Mouse (Mus musculus): Measurements from ENCODE around the gene Ppfibp1.

Gene Ppfibp1

GRCm38 (mm10) chr6:146917396-146917795 is 29.1 kb downstream of the Ppfibp1 start:
- no peak for DNase-seq

DNA sequence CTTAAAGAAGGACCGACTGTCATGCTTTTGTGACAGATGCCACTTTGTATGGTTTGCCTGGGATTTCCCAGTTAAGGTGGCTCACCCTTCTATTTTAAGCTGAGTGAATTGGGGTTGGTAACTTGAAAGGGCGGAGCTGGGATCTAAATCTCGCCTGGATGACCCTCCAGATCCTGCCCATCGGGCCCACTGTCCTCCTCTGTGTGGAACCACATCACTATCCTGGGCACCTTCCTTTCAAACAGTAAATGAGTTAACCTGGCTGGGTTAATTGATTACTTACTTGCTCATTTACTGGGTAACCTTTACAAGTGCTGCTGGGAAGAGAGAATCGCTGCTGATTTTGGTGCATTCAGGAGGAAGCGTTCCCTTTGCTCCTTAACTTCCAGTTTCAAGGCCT is 30.1 kb downstream of the Ppfibp1 start:
- peak in 1 of 2 experiments; percentile 64 for DNase-seq

- DNase-seq, result no peak
Measured at GRCm38 (mm10) chr6:146926415-146926980, 38.2 kb downstream of the Ppfibp1 start.

- DNase-seq, result no peak
Measured at GRCm38 (mm10) chr6:146928108-146928507, 39.8 kb downstream of the Ppfibp1 start.

DNA sequence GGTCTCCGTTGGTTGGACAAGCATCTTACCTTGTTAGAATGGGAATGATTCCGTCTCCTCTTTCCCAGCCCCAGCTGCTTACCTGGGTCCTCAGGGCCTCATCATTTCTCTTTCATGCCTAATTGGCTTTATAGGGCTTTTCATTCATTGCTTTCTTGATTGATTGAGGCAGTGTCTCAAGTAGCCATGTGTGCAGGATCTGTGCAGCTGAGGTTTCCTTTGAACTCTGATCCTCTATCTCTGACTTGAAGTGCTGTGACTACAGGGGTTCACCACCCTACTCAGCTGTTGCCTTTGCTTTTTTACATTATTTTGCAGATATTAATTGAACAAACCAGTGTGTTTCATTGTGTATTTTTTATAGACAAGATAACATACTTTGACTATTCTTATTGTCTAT is 40.7 kb downstream of the Ppfibp1 start:
- no peak for DNase-seq

GRCm38 (mm10) chr6:146933123-146933522 is 44.8 kb downstream of the Ppfibp1 start:
- DNase-seq, result peak; percentile 45 to 49

- DNase-seq, result peak in 1 of 2 experiments; percentile 31
Measured at GRCm38 (mm10) chr6:146935957-146936356, 47.7 kb downstream of the Ppfibp1 start.

GRCm38 (mm10) chr6:146939026-146939425 is 50.7 kb downstream of the Ppfibp1 start:
- DNase-seq, result peak in 1 of 2 experiments; percentile 48

DNA sequence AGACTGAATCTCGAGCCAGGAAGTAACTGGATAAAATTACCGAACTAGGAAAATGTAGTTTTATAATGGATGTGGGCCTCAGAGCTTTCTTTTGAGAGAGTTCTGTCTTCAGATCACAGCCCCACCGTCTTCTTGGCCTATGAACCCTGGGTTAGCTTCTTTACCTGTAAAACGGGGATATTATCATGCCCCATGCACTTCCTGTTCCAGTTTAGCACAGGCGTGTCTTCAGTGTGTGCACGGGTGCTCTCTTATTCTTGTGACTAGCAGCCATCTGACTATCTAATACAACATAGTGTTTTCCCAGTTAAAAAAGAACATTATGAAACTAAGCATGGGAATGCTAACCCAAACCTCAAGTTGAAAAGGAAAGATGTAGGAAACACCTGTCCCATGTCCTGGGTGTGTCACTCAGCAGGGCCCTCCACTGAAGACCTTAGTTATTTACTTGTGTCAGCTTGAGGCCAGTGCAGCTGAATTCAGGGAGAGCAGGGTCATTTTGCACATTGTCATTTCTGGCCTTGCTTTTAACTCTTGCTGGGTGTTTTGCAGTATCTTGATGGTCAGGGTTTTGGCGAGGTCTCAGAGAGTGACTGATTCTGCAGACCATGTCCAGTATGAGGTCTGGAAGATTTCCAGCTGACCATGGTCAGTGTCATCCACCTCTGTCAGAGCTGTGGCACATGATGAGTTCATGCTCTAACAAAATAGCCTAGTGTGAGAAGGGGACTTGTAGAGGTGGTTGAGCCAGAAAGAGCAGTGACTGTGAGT is 53.4 kb downstream of the Ppfibp1 start:
- no peak for DNase-seq

GRCm38 (mm10) chr6:146944009-146944408 is 55.7 kb downstream of the Ppfibp1 start:
- no peak for DNase-seq

GRCm38 (mm10) chr6:146944830-146945229 is 56.5 kb downstream of the Ppfibp1 start:
- DNase-seq, result no peak

DNA sequence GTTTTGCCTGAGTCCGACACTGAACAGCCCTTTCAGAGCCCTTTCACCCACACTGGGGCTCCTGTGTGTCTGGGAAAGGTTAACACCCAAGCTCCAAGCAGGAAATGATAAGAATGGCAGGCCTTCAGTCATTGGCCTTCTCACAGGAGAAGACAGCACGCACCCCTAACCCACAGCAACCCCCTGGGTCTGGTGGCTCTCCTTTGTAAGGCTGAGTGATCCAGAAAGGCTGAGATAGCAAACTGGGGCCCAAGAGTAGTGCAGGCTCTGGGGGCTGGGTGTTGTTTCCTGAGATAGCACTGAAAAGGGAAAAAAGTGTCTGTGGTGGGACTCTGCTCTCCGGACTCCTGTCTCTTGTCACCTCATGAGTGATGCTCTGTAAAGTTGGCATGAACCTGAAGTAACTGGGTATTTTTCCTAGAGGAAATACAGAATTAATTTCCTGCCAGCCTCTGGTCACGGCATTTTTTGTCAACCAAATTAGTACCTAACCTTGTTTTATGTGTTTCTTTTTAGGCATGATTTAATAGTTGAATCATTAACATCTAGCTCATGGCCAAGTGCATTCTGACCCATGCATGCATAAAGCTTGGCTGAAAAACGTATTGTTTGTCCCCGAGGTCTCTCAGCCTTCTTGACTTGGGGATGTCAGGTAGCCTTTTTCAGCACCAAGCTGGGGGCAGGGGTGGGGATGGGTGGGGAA is 58.2 kb downstream of the Ppfibp1 start:
- peak; percentile 44 to 73 for DNase-seq

DNA sequence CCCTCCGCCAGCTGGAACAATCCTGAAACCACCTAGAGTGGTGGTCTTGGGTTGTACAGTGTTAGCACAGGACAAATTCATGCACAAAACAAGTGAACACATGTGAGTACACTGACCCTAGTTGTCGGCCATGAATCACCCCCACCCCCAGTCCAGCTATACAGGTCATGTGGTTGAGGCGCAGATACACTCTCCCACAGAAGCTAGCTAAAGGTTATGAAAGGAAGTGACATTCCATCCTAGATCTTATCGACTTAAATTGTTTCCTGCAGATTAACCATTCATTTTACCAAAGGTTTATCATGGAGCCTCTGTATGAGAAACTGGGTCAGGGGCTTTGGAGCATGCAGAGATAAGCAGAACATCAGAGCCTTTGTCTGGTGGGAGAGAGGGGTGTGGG is 58.9 kb downstream of the Ppfibp1 start:
- peak in 1 of 2 experiments; percentile 20 for DNase-seq

GRCm38 (mm10) chr6:146949682-146950453 is 61.6 kb downstream of the Ppfibp1 start:
- no peak for DNase-seq

DNA sequence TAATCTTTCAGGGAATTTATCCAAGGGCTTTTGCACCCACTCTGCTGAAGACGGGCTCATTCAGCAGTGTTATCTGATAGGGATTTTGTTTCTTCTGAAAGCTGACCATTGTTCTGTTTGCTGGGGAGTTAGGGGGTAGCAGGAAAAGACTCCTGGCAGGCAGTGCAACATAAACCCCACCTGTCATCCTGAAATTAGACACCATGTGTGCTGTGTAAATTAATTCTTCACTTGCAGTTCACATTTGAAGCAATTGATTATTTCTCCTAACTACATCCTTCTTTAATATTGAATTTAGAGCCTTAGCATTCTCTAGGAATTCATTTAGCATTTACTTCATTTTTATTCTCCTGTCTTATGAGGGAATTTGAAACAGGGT is 62.2 kb downstream of the Ppfibp1 start:
- DNase-seq, result no peak

GRCm38 (mm10) chr6:146954258-146954657 is 66.0 kb downstream of the Ppfibp1 start, which contains the start of gene 1700034J05Rik:
1700034J05Rik (minus strand) TSS chr6:146954422.
- DNase-seq, result no peak

- no peak for DNase-seq
Measured at GRCm38 (mm10) chr6:146955475-146955874, 67.2 kb downstream of the Ppfibp1 start.

DNA sequence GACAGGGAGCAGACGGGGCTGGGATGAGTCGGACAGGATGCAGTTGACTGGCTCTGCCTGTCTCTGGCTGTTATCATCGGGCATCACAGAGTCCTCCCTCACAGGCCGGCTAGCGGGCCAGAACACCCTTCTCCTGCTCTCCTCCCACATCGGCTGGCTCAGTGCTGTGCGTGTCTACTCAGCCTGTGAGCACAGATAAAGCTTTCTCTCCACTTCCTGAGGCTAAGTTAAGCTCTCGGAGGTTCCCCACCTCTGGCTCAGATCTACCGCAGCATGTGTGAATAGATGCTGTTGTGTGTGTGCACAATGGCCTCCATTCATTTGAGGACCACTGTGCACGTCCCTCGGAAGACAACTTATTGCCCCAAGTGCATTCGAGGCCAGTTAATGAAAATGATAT is 67.6 kb downstream of the Ppfibp1 start:
- DNase-seq, result no peak

GRCm38 (mm10) chr6:146956961-146957360 is 68.7 kb downstream of the Ppfibp1 start:
- no peak for DNase-seq

DNA sequence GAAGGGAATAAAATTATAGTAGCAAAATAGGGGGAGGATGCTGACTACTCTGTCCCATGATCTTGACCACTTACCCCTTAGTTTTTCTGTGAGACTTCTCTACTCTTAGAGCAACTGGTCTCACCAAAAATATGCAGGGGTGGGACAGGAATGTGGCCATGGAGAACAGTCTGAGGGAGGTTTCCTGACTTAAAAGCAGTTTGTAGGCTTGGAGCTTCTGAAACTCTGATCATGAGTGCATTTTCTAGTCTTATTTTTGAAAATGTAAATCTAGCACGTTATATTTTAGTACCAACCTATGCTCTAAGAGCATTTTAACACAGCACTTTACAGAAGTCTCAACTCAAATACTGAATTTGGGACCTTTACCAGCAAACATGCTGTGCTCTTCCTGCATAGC is 70.4 kb downstream of the Ppfibp1 start:
- no peak for DNase-seq

GRCm38 (mm10) chr6:146959908-146960680 is 71.8 kb downstream of the Ppfibp1 start:
- DNase-seq, result peak; percentile 40 to 58

DNA sequence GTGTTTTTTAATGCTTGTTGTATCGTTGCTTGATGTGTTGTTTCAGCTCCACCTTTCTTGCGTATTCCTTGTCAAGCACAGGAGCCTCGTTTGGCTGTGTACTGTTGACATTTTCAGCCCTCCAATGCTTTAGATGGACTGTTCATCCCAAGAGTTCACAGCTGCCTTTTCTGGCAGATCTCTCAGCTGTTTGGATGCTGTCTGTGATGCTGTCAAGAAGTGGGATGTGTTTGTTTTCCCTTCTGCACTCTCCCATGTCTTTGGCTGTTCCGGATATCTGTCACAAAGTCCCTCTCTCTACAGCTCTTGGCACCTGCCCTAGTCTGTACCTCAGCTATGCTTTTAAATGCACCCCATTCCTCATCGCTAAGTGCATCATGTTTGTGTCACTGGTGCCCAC is 72.7 kb downstream of the Ppfibp1 start:
- no peak for DNase-seq
